Mouse (Mus musculus): ENCODE measurements at regions not wholly inside any gene's neighbourhood (a gene's known extent, or its start where the extent isn't known, plus 50 kb on each side); places are given as distances from the start of the nearest gene placed in this dataset.

DNA sequence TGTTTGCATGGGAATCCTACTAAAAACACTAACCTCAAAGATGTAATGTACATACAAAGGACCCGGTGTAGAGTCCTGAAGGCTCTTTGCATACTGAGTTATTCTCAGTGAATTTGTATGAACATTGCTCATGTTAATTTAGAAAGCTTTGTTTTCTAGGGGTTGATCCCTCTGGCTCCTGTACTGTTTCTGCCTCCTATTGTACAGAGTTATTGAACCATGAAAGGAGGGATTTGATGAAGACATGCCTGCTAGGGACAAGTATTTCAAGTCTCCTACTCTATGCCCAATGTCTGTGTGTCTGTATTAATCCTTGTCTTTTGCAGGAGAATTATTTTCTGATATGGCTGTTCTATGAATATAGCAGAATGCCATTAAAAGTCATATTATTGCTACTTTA lies 1425.1 kb downstream of the Fam181b start:
- no peak for DNase-seq

DNA sequence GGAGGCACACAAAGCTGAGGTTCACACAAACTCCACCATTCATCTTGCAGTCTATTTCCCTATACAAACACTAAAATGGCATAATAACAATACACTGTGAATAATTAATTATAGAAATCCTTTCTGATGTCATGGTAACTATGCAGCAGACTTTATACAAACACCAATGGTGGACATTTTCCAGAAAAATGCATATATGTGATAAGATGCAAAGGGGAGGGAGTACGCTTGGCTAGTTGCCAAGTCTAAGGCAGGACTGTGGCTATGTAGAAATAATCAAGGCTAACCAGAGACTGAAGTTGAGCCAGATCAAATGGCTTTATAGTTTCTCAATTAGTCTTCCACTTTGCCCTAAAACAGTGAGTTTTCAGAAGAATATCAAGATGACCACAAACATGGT lies 1437.3 kb downstream of the Fam181b start:
- DNase-seq = no peak

DNA sequence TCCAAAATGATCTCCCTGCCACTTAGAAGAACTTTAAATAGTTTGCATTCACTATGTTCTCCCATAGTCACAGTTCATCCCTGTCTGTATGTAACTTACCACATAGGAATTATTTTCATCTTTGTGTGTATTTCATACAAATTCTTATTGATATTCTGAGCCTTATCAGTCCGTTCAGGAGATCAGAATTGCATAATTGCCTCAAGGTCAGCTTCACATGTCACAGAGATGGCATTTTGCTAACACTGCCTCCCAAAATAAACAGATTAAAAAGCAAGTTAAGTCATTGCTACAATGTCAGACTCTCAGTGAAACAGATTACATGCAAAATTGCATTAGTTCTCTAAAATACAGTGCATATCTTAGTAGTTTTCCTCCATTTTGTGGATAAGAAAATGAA lies 1452.9 kb downstream of the Fam181b start:
- no peak for DNase-seq

DNA sequence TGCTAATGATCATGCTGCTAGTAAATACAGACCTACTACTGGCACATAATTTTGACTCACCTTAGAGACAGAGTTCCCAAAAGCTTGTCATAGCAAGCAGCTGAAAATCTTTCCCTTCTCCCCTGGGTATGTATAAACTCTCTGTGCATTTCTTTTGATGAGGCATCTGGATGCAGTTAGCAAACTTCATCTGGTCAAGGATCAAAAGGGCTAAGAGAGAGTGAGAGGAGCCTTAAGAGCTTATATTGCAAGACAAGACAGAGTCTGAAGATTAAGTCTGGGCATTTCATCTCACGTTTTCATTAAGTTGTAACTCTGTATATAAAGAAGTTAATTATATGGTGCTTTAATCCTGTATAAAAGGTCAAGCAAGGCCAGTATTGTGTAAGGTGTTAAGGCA lies 1468.7 kb downstream of the Fam181b start:
- DNase-seq = no peak

DNA sequence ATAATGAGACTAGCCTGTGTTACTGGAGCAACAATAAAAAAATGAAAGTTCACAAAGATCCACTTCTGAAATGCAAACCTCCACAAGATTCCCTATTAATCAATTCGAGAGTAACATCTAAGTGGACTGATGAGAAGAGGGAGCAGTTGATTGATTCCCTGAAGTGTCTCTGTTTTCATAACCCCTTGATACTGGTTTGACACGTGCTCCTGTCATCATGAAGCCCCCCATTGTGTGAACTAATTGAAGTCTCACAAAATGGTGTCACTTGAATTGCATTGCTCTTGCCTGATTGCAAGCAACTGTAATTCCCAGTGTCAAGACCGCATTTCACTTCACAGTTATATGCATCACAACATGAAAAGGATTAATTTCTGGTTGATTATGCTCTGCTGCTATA lies 1501.8 kb downstream of the Fam181b start:
- no peak for DNase-seq

DNA sequence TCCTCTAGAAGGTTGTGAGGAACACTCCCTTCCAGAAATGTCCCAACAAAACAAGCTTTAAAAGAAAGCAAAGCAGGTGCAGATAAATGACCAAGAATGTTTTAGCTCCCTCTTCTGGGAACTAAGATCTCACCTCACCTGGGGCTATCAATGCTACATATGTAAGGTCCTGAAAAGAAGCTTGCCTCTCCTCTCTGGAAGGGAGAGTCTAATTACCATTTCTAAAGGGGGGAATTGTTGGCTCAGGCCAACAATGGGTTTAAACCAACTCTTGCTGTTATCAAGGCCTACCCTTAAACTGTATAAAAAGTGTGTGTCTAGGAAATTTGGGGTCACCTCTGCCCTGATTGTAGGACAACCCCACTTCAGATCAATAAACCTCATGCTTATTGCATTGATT lies 1508.1 kb downstream of the Fam181b start:
- no peak for DNase-seq

DNA sequence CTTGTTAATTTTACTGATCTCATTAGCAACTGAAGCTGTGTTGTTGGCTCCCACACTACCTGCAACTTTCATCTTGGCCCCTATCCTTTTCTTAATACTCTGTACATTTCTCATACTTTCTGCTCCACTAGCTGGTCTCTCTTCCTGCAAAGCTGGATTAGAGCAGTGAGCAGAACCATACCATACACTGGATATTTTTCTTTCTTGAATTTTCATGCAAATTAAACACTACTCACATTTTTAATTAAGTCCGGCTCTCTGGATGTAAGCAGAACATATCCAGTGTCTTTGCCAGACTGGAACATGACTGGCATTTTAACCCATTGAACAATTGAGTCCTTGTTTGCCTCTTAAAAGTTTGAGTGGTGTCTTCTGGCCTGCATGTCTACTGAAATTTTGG lies 1515.0 kb downstream of the Fam181b start:
- DNase-seq = no peak

DNA sequence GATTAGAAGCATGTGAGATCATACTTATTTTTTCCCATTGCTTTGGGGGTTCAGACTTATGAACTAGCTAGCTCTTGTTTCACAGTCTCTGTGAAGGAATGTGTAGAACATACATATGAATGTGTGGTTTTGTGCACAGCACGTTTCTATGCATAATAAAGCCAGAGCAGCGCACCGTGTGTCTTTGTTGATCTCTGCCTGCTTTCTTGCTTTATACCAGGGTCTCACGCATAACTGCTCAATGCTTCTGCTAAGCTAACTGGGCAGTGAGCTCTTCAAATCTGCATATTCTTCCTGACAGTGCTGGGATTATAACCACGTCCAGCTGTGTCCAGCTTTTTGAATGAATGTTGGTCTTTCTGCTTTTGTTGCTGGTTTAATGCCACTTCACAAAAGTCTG lies 1539.3 kb downstream of the Fam181b start:
- no peak for DNase-seq

DNA sequence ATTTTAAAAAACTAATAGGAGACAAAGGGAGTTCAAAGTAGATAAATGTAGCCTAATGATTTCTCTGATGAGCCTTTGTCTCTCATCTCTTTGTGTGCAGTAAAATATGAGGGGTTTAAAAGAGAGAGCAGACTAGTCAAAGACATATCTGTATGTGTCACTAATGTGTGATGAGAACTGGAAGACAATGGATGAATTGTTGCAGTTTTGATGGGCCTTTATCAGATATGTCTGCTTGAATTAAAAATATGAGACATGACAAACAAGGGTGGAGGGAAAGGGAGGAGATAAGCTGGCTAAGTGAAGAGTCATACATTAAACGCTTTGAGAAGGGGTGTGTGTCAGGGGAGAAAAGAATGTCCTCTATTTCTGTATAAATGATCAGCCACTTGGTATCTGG lies 1544.9 kb downstream of the Fam181b start:
- no peak for DNase-seq

DNA sequence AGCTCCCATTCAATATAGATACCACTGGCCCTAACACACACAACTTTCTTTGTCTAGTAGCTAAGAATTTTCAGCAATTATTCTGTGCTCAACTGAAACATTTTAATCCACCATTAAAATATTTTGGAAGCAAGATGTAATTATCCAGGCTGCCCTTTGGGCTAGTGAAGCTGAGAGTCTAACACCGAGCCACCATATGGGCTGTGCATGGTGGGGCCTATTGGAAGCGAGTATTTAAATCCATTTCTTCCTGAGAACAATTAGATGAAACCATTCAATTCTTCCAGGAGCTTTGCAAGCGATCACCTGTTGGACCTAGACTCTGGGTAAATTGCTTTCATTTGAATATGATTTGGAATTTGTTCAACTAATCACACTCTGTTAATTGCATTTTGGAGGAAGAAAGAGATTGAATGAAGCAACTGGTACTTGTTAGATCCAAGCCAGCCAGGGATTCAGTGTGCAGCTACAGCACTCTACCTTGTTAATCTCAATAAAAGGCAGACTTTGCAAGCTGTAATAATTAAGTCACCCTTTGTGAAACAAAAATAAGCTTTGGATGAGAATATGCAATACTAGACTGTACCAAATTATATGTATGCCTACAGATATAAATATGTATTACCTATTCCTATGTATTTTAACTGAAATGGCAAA lies 1533.6 kb upstream of the Tenm4 start:
- no peak for DNase-seq

DNA sequence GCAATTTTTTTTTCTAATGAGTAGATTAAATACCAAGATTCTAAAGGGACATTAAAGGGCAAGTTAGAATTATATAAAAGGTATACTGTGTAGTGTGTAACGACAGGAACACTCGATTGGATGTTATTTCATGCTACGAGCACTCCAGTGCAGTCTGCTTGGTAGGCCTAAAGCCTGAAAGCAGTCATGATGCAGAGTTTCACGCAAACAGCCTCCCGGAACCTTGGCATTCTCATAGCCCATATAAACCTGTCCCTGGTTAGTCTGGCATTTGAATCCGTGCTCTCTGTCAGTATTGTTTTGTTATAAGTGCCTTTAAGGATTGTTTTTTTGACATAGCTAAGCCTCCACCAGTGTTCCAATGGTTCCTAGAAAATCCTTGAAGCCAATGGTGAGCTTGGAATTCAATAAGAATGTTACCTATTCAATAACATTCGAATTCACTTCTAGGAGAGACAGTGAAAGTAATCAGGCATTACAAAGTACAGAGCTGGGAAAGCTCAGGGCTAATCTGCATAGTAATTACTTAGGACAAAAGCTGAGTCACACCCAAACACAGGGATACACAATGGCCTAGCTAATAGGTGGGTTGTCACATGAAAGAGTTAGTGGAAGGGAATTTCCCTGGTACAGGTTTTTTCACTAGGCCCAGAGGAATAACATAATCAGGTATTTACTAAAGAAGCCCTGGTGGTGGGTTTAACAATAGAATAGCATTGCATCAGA lies 1526.3 kb upstream of the Tenm4 start:
- DNase-seq = no peak

DNA sequence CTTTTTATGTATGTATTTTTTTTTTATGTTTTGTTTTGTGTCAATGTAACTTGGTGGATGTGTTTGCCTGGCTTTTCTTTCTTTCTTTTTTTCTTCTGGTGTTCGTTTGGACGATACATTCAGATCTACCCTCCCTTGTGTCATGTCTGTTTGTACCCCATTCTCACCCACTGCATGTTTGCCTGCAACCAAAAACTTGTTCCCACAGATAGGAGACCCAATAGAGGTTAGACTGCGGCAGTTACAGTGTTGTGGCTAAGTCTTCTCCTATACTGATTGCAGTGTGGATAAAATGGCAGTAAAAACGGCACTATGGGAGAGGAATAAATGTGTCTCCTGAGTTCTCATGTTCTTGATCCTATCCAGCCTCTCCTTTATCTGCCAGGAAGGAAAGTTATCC lies 1525.7 kb upstream of the Tenm4 start:
- no peak for DNase-seq

DNA sequence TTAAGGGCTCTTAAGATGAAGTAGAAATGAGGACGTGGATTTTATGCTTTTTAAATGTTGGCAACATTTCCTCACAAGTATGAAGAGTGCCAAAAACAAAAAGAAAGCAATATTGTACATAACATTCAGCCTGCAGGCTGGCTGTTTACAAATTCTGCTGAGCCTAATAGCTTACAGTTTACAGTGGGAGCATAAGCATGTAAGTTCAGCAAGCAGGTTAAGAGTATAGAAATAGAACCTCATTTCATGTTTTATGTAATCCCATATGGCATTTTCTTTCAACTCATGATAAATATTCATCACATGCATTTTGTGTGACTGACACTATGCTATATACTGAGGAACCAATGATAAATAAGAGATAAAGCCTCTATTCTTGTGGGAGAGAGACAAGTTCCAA lies 1520.6 kb upstream of the Tenm4 start:
- no peak for DNase-seq

DNA sequence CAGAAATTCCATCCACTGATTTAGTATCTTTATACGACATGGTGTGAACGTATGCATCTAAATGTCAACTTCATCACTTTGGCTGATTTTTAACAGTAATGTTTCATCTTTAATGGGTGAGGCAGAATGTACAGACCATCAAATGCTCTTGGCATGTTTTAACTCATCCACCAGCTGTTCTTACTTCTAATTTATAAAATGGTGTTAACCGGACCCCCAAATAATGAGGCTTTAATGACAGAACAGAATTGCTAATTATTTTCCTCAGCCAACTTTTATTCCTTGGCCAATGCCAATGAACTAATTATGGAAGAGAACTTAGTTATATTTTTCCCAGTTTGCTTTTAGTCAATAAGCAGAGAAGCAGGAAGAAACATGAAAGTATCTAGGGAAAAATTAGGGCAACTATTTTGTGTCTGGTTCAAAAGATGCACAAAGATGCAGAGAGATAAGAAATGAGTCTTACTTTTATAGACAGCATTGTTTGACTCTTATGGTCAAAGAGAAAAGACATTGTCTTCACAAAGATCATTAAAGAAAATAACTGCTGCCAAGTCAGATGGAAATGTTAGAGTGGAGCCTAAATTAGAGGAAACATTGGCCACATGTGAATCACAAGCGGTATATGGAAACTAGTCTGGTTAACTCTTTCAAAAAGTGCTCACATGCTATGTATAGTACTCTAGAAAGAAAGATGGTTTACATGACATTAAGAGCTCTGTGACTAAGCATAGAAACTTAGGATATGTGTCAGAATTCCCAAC lies 1504.5 kb upstream of the Tenm4 start:
- DNase-seq = no peak

DNA sequence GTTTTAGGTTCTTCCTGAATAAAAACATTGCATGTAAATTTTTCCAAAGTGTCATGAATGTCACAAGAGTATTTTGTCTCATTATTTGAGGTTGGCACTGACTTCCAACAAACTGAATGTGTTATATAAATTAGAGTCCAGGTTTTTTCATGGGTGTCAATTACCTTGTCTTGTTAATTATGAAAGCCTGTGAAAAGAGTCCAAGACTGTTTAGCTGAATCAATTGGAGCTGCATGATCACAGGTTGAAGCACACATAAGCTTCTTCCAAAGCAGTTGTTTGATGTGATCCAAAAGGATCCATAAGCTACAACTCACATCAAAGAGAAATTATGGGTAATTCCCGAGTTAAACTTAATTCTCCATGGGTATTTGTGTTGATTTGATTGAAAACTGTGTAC lies 1502.8 kb upstream of the Tenm4 start:
- DNase-seq = no peak

DNA sequence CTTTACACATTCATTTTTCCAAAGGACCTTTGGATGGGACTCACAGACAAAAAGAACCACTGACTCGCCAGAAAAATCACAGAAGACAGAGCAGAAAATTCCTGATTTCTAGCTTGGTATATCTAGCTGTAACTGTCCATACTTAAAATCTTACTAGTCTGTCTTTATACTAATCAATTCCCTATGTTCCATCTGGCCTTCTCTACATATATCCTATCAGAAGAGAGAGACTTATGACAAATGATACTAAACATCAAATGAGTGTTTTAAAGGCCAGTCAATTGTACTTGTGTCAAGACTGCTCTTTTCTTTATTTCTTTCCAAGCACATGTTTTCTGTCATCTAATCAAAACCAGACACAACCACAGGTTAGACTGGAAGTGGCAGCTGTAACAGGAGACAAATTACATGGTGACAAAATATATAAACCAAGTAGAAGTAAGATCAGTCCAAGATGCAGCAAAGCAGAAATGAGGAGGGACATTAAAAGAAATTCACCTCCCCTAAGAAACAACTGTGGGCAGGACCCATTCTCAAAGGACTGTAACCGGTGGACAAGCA lies 1502.1 kb upstream of the Tenm4 start:
- no peak for DNase-seq

DNA sequence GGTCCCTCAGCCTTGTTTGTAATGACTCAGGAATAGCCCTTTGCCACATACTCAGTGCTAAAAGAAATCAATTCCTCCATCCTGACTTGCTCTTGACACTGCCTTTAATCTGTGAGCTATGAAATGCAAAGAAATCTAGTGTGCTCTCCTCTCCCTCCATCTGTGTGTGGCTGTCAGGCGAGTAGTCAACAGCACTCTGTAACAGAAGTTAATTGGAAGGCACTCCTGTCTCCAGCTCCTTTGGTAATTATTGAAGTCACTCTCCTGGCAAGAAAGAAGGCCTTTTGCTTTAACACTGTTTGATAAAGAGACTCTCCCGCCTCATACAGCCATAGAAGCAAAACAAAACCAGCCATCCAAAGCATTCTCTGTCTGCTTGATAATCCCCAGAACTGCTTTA lies 1483.2 kb upstream of the Tenm4 start:
- DNase-seq = no peak

DNA sequence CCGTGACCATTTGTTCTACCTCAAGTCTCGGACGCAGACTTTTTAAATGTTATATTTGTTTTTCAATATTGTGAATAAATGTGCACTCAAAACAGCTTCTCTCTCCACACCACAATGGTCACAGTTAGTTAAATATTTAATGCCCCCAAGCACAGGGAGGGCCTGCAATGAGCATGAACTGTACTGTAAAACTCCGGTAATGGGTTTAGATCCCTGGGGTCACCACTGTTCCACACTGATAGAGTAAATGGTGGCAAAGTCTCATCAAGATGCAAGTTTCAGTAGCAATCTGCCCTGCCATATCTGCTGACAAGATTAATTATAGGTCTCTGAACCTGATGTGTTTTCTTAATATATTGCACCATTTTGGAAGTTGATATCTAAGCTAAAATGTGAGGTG lies 1473.8 kb upstream of the Tenm4 start:
- DNase-seq = no peak

DNA sequence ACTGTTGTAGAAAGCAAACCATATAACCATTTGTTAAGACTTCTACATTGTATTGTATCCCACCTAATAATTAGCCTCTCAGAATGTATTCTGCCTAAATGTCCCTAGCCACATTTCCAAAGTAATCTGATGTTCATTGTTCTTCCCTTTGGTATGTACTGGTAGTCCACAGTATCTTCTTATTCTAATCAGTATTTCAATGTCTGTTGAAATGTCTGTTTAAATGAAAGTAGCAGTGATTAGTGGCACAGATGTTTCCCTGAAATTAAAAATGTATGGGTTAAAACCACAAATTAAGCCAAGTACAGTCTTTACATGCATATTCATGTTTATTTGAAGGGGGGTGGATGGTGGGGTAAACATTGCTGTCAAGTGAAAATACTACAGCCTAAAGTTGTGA lies 1464.6 kb upstream of the Tenm4 start:
- DNase-seq = no peak

DNA sequence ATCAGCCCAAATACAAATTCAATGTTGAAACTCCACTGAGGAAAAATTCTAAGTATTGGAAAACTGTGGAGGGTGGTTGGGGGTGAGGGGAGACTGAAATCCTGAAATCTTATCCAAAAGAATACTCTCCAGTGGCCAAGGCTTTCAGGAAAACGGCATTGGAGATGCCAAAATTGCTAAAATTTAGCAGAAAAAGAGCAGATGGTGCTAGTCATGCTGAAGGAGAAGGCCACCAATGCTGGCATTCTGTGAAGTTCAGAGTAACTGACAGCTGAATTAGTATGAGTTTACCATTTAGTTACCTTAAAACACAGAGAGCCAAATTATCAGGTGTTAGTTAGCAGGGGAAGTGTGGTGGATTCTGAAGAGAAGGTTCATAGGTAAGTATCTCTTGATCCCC lies 1437.6 kb upstream of the Tenm4 start:
- peak; percentile 12 to 55 for DNase-seq

DNA sequence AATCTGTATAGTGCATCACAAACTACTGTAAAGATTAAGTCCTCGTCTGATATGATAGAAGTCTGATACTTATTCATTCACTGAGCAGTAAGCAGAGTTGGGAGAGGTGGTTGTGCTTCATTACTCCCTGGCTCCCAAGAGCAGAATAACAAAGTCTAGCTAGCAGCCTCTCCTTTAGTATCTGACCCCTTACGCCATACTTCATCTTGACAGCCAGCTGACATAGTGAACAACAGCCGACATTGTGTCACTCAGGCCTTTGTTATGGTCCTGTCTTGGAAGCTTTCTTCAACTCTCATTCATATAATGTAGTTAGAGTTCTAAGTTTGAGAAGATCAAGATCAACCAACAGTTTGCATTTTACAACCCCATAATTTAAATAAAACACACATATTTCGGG lies 1436.3 kb upstream of the Tenm4 start:
- DNase-seq = no peak
